Comparison of ENCODE assay signal across 7 mouse cellular contexts in the genomic region with DNA sequence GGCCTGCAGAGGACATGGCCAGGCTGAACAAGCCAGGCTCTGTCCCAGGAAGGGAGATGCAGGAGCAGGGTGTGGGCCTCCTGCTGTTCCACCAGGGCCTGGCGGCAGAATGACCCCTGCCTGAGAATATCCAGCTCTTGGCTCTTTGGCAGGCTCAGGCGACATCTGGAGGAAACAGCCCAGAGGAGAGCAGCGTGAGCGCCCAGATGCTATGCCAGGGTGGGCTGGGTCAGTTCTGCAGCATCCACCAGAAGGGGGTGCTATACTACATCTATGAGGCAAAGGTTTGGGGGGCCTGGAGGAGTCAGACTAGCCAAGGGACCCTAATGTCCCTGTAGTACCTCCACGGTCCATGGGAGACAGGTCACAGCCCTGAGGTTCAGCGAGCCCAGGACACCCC. TPM values are rescaled to one million over a fixed set of nuclear protein-coding genes. Genes with fewer than 3 reads are reported as not detected.
DNase-seq lines count a peak whose midpoint lies in the region; ATAC-seq and TF ChIP-seq lines count a peak whose summit lies in the region.

No protein-coding gene starts in this region.

- H3K4me2 ChIP-seq in limb, embryonic 12.5 days, result no peak overlapping the region
- H3K4me2 ChIP-seq in midbrain, embryonic 15.5 days, result no peak overlapping the region

- H3K79me3 ChIP-seq in C2C12 (ENCODE audit: low read depth), result no peaks in the 10 kb centered on the region

- H3K9ac ChIP-seq in ES-Bruce4 (ENCODE audit: low read depth, poor library complexity, severe bottlenecking), result no peak overlapping the region
- H3K9ac ChIP-seq in limb, embryonic 12.5 days (replicated peaks), result no peak overlapping the region
- H3K9ac ChIP-seq in midbrain, embryonic 15.5 days, result no peak overlapping the region

- peak; percentile 79 for DNase-seq in heart, postnatal 4 days

- no peak for TF ChIP-seq EP300 in ES-Bruce4 (IDR thresholded peaks at IDR 0.05; ENCODE audit: insufficient read depth, low read depth, low read length)

- no peak overlapping the region for H3K27ac ChIP-seq in ES-Bruce4 (ENCODE audit: insufficient read depth, low read length)
- H3K27ac ChIP-seq in embryonic fibroblast, embryonic 13.5 days (ENCODE audit: insufficient read depth, low read length), result no peak overlapping the region
- 0 out of 2 replicates have a peak overlapping the region, but pooled peaks have one; percentile 18 for H3K27ac ChIP-seq in limb, embryonic 12.5 days
- peak overlapping the region; percentile 75 for H3K27ac ChIP-seq in midbrain, embryonic 15.5 days

- H3K27me3 ChIP-seq in C2C12 (ENCODE audit: control insufficient read depth, insufficient read depth, insufficient read length) (no peaks in the 10 kb centered on the region), ES-Bruce4 (ENCODE audit: control insufficient read depth, insufficient read depth, low read length, poor library complexity, severe bottlenecking) (no peaks in the 10 kb centered on the region)
- no peaks in the 10 kb centered on the region for H3K27me3 ChIP-seq in limb, embryonic 12.5 days
- H3K27me3 ChIP-seq in midbrain, embryonic 15.5 days (replicated peaks), result no peaks in the 10 kb centered on the region

- no peak overlapping the region for H3K4me3 ChIP-seq in C2C12 (ENCODE audit: insufficient read depth, poor library complexity, severe bottlenecking)
- no peak overlapping the region for H3K4me3 ChIP-seq in ES-Bruce4 (ENCODE audit: low read depth, low read length)
- no peak overlapping the region for H3K4me3 ChIP-seq in embryonic fibroblast, embryonic 13.5 days (ENCODE audit: insufficient read depth, low read length)
- H3K4me3 ChIP-seq in limb, embryonic 12.5 days (replicated peaks), result no peak overlapping the region; the same call in 1 of the 2 replicates
- no peak overlapping the region for H3K4me3 ChIP-seq in midbrain, embryonic 15.5 days

- H3K79me2 ChIP-seq in C2C12 (ENCODE audit: control insufficient read depth, insufficient read depth), result no peaks in the 10 kb centered on the region

- TF ChIP-seq POLR2A in ES-Bruce4 (IDR thresholded peaks at IDR 0.05; ENCODE audit: insufficient read depth, low read length), result no peak
- TF ChIP-seq POLR2A in embryonic fibroblast, embryonic 13.5 days (IDR thresholded peaks at IDR 0.05; ENCODE audit: low read depth, low read length), result no peak

- peak; percentile 17; the same call in 1 of the 2 replicates for ATAC-seq in limb, embryonic 12.5 days (ENCODE audit: insufficient number of reproducible peaks, insufficient read depth, low FRiP score, low TSS enrichment, low read depth)
- peak; percentile 35; the same call in 1 of the 2 replicates for ATAC-seq in midbrain, embryonic 15.5 days (replicated peaks)
- ATAC-seq in erythroid progenitor cell, adult 5-6 weeks (replicated peaks; ENCODE audit: low FRiP score, poor library complexity, severe bottlenecking), result no peak

- WGBS in limb, embryonic 12.5 days, result 34% methylated on average over 6 of the region's 6 CpGs
- 29% methylated on average over 6 of the region's 6 CpGs for WGBS in midbrain, embryonic 15.5 days

- H3K9me3 ChIP-seq in ES-Bruce4 (replicated peaks; ENCODE audit: control insufficient read depth, insufficient read depth, low read length, poor library complexity, severe bottlenecking), result no peaks in the 10 kb centered on the region
- H3K9me3 ChIP-seq in limb, embryonic 12.5 days, result no peaks in the 10 kb centered on the region
- no peaks in the 10 kb centered on the region for H3K9me3 ChIP-seq in midbrain, embryonic 15.5 days

- no peaks in the 10 kb centered on the region for H3K4me1 ChIP-seq in ES-Bruce4 (ENCODE audit: control insufficient read depth, insufficient read depth, low read length)
- H3K4me1 ChIP-seq in embryonic fibroblast, embryonic 13.5 days (ENCODE audit: control insufficient read depth, insufficient read depth, low read length), result no peaks in the 10 kb centered on the region
- peaks cover 34% of the 10 kb centered on the region for H3K4me1 ChIP-seq in limb, embryonic 12.5 days (replicated peaks)
- H3K4me1 ChIP-seq in midbrain, embryonic 15.5 days, result peaks cover 44% of the 10 kb centered on the region

- TF ChIP-seq CTCF in C2C12 (IDR thresholded peaks at IDR 0.05; ENCODE audit: control insufficient read depth, insufficient read depth, insufficient read length), result peak; percentile 59
- peak; percentile 80 for TF ChIP-seq CTCF in ES-Bruce4 (IDR thresholded peaks at IDR 0.05; ENCODE audit: low read depth, low read length)
- peak; percentile 24; the same call in 1 of the 2 replicates for TF ChIP-seq CTCF in embryonic fibroblast, embryonic 13.5 days (IDR thresholded peaks at IDR 0.05; ENCODE audit: borderline replicate concordance, insufficient read depth, low read length)

- H3K36me3 ChIP-seq in C2C12 (ENCODE audit: control insufficient read depth, insufficient read depth) (peaks cover 64% of the 10 kb centered on the region), ES-Bruce4 (ENCODE audit: control insufficient read depth, insufficient read depth, low read length, poor library complexity, severe bottlenecking) (peaks cover 16% of the 10 kb centered on the region)
- peaks cover 100% of the 10 kb centered on the region for H3K36me3 ChIP-seq in limb, embryonic 12.5 days
- H3K36me3 ChIP-seq in midbrain, embryonic 15.5 days (replicated peaks), result peaks cover 33% of the 10 kb centered on the region

- no peak overlapping the region for H3ac ChIP-seq in C2C12 (ENCODE audit: control insufficient read depth, insufficient read length, low read depth)

TF ChIP-seq in C2C12, 6 proteins besides CTCF, POLR2A, EP300 and RAD21:
- TF ChIP-seq USF1 (IDR thresholded peaks at IDR 0.05; ENCODE audit: low read depth), result no peak
- TF ChIP-seq MYOD1 (IDR thresholded peaks at IDR 0.05; ENCODE audit: control insufficient read depth, insufficient read length, low read depth), result no peak
- no peak for TF ChIP-seq FOSL1 (IDR thresholded peaks at IDR 0.05; ENCODE audit: insufficient read depth, low read length, poor library complexity, severe bottlenecking)
- no peak for TF ChIP-seq MAX (IDR thresholded peaks at IDR 0.05)
- no peak for TF ChIP-seq MYOG (IDR thresholded peaks at IDR 0.05; ENCODE audit: control insufficient read depth, extremely low read depth, insufficient read length)
- no peak for TF ChIP-seq CEBPB (IDR thresholded peaks at IDR 0.05; ENCODE audit: low read depth)

RNA-seq across cellular contexts. Expression of a gene that starts 12.0 kb away (rescaled TPM):
- polyA plus RNA-seq in C2C12 (2012; fragmentation: generic; extraction: Trizol), result 21.0 TPM
- polyA plus RNA-seq in ES-Bruce4 (2011; ENCODE audit: insufficient read depth, insufficient read length, low read depth, missing spikeins), result 69.4 and 78.5 TPM in 2 replicates
- polyA plus RNA-seq in embryonic fibroblast, embryonic 13.5 days (2011; ENCODE audit: insufficient read length, low read depth, missing spikeins), result 10.3 and 11.6 TPM in 2 replicates
- total RNA-seq in heart, postnatal 4 days (2021), result 10 to 100 TPM; 19.0 to 19.2 TPM
- polyA plus RNA-seq in limb, embryonic 12.5 days (2016; fragmentation: Nextera tagmentation; extraction: Ambion mirVana), result 50.9 and 51.1 TPM in 2 replicates
- polyA plus RNA-seq in midbrain, embryonic 15.5 days (2015; fragmentation: Nextera tagmentation; extraction: Ambion mirVana), result 25.3 and 30.4 TPM in 2 replicates
- total RNA-seq in erythroid progenitor cell, adult 5-6 weeks (2015; ENCODE audit: low replicate concordance), result 2.2 TPM in 1 of 2 replicates, not detected in the other
- total RNA-seq in erythroid progenitor cell, adult 5-6 weeks (2017; ENCODE audit: low replicate concordance), result 0.53 TPM in 1 of 2 replicates, not detected in the other

RNA-seq across cellular contexts. Expression of a gene that starts 38.1 kb away (rescaled TPM):
- polyA plus RNA-seq in C2C12 (2012; fragmentation: generic; extraction: Trizol) (16.8 TPM), ES-Bruce4 (2011; ENCODE audit: insufficient read depth, insufficient read length, low read depth, missing spikeins) (41.0 and 45.1 TPM in 2 replicates)
- polyA plus RNA-seq in embryonic fibroblast, embryonic 13.5 days (2011; ENCODE audit: insufficient read length, low read depth, missing spikeins), result 23.4 and 24.8 TPM in 2 replicates
- total RNA-seq in heart, postnatal 4 days (2021), result 10 to 100 TPM; 34.3 to 36.9 TPM
- 69.7 and 73.1 TPM in 2 replicates for polyA plus RNA-seq in limb, embryonic 12.5 days (2016; fragmentation: Nextera tagmentation; extraction: Ambion mirVana)
- 70.1 and 75.1 TPM in 2 replicates for polyA plus RNA-seq in midbrain, embryonic 15.5 days (2015; fragmentation: Nextera tagmentation; extraction: Ambion mirVana)
- 35.6 and 47.2 TPM in 2 replicates for total RNA-seq in erythroid progenitor cell, adult 5-6 weeks (2015; ENCODE audit: low replicate concordance)
- 44.8 and 57.3 TPM in 2 replicates for total RNA-seq in erythroid progenitor cell, adult 5-6 weeks (2017; ENCODE audit: low replicate concordance)

Comparison
In these comparisons a context has a peak if more than half of its experiments do, and no peak if none do; other contexts are left out.
1. CTCF ChIP-seq: peak in every context shown above with its lines; median percentile 80 in ES-Bruce4; 59 in C2C12; 24 in embryonic fibroblast, embryonic 13.5 days.
2. H3K27ac ChIP-seq: peak in limb, embryonic 12.5 days (single experiment) and midbrain, embryonic 15.5 days (single experiment); none in ES-Bruce4 (single experiment) and embryonic fibroblast, embryonic 13.5 days (single experiment).